Mouse (Mus musculus): ENCODE measurements around the gene Slc16a7. TPM values are rescaled to one million over a fixed set of nuclear protein-coding genes. Genes with fewer than 3 reads are reported as not detected.

Slc16a7 gene
- polyA plus RNA-seq, 1 experiment, result 8.9 TPM

DNA sequence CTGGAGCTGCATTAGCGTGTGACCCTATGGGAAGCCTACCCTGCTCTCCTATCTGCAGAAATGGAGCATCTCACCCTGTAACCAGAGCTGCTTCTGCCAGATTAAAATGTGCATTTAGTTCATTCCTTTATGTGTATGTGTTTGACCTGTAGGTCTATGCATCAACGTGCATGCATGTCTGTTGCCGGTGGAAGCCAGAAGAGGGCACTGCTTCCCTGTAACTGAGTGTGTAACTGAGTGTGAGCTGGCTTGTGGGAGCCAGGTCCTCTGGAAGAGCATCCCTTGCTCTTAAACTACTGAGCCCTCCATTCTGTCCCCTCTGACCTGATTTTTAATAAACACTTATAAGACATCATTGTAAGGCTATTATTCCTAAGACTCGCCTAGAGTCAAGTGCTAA, 124.3 kb downstream of the Slc16a7 start:
- 66% methylated on average over 4 of the region's 4 CpGs for WGBS
- TF ChIP-seq POLR2A (IDR thresholded peaks at IDR 0.05; ENCODE audit: borderline replicate concordance, insufficient read depth, low read length) (no peak), CTCF (IDR thresholded peaks at IDR 0.05; ENCODE audit: borderline replicate concordance, insufficient read depth, low read depth, low read length) (peak; percentile 82)
- no peaks in the 10 kb centered on the region for H3K27me3 ChIP-seq (ENCODE audit: control insufficient read depth, insufficient read depth, low read length)
- H3K27ac ChIP-seq (ENCODE audit: insufficient read depth, low read length), result no peak overlapping the region
- DNase-seq, result peak; percentile 55 to 61
- H3K4me1 ChIP-seq (ENCODE audit: control insufficient read depth, insufficient read depth, low read length), result peaks cover 9% of the 10 kb centered on the region
- no peak overlapping the region for H3K4me3 ChIP-seq (replicated peaks; ENCODE audit: insufficient read depth, low read depth, low read length)

DNA sequence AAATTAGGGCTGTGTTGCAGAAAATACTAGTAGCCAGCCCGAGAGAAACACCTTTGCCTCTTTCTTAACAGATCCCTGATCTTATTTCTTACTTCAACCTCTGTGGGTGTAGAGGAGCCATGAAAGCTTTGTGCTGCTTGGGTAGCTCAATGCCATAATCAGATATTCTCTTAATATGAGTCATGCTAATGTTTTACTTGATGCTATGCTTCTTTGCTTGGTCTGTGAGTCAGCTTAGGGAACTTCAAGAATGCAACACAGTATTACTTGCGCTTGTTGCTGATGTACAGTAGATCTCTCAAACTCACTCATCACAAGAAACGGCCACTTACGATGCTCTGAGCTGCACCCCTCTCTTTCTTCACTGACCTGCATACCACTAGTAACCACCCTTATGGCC, 133.4 kb downstream of the Slc16a7 start:
- WGBS, result 96% methylated on average over 4 of the region's 4 CpGs
- H3K4me1 ChIP-seq (ENCODE audit: control insufficient read depth, insufficient read depth, low read length), result no peaks in the 10 kb centered on the region
- no peak overlapping the region for H3K27ac ChIP-seq (ENCODE audit: insufficient read depth, low read length)
- H3K27me3 ChIP-seq (ENCODE audit: control insufficient read depth, insufficient read depth, low read length), result no peaks in the 10 kb centered on the region
- TF ChIP-seq POLR2A (IDR thresholded peaks at IDR 0.05; ENCODE audit: borderline replicate concordance, insufficient read depth, low read length) (no peak), CTCF (IDR thresholded peaks at IDR 0.05; ENCODE audit: borderline replicate concordance, insufficient read depth, low read depth, low read length) (no peak)
- DNase-seq, result no peak
- no peak overlapping the region for H3K4me3 ChIP-seq (replicated peaks; ENCODE audit: insufficient read depth, low read depth, low read length)

DNA sequence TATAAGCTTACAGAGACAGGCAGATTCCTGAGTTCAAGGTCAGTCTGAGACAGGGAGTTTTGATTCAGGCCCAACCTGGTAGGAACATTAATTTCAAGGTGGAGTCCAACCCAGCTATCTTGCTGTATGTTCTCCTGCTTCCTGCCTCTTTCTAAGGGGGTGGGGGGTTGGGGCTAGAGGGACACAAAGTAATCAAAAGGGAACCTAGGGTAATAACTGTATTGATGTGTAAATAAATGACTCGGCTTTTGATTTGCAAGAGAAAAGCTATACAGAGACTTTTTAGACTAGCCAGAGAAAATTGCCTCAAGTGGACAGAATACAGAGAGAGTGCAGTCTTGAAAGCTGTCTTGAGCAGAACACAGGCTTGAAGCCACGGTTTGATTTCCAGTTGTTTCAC, 174.7 kb downstream of the Slc16a7 start:
- DNase-seq, result no peak
- Histone ChIP-seq H3K27me3 (ENCODE audit: control insufficient read depth, insufficient read depth, low read length) (no peaks in the 10 kb centered on the region), H3K4me1 (ENCODE audit: control insufficient read depth, insufficient read depth, low read length) (no peaks in the 10 kb centered on the region), H3K4me3 (replicated peaks; ENCODE audit: insufficient read depth, low read depth, low read length) (no peak overlapping the region), H3K27ac (ENCODE audit: insufficient read depth, low read length) (no peak overlapping the region)
- WGBS, result 78% methylated on average over 2 of the region's 2 CpGs
- no peak for TF ChIP-seq CTCF (IDR thresholded peaks at IDR 0.05; ENCODE audit: borderline replicate concordance, insufficient read depth, low read depth, low read length)
- no peak for TF ChIP-seq POLR2A (IDR thresholded peaks at IDR 0.05; ENCODE audit: borderline replicate concordance, insufficient read depth, low read length)

DNA sequence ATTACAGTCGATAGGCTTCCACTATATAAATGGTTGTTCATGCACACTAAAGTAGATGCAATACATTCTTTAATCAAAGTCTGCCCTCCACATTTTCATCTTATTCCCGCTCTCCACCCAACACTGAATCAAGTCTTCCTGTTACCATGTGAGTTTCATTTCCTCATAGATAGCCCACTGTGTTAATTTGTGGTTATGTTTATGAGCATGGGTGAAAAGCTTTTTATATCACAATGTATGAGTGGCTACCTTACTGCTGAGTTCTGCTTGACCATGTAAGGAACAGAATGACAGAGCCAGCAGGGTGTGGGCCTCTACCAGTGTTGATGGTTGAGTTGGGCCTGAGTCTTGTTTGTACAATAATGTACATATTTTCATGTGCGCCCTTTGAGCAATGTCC, 175.5 kb downstream of the Slc16a7 start:
- Histone ChIP-seq H3K27me3 (ENCODE audit: control insufficient read depth, insufficient read depth, low read length) (no peaks in the 10 kb centered on the region), H3K4me3 (replicated peaks; ENCODE audit: insufficient read depth, low read depth, low read length) (no peak overlapping the region), H3K27ac (ENCODE audit: insufficient read depth, low read length) (no peak overlapping the region), H3K4me1 (ENCODE audit: control insufficient read depth, insufficient read depth, low read length) (no peaks in the 10 kb centered on the region)
- DNase-seq, result no peak
- 95% methylated on average over 3 of the region's 3 CpGs for WGBS
- TF ChIP-seq POLR2A (IDR thresholded peaks at IDR 0.05; ENCODE audit: borderline replicate concordance, insufficient read depth, low read length) (no peak), CTCF (IDR thresholded peaks at IDR 0.05; ENCODE audit: borderline replicate concordance, insufficient read depth, low read depth, low read length) (no peak)

DNA sequence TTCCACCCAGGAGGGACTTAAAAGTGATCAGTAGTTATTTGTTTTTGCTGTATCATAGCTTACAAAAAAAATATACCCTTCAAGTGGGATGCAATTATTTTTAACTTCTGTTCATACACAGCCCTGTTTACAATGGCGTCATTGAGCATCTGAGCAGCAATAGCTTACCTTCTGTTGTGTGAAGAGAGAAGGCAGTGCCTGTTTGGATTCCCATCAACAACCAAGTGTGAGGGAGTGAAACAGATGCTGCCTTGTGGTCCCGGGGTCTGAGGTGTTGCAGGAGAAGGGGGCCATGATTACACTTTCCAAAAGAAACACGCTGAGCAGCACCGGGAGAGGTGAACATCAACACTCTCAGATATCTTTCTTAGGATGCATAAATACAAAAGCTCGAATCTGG, 201.7 kb downstream of the Slc16a7 start:
- Histone ChIP-seq H3K27ac (ENCODE audit: insufficient read depth, low read length) (no peak overlapping the region), H3K4me1 (ENCODE audit: control insufficient read depth, insufficient read depth, low read length) (no peaks in the 10 kb centered on the region), H3K27me3 (ENCODE audit: control insufficient read depth, insufficient read depth, low read length) (no peaks in the 10 kb centered on the region), H3K4me3 (replicated peaks; ENCODE audit: insufficient read depth, low read depth, low read length) (no peak overlapping the region)
- 79% methylated on average over 5 of the region's 5 CpGs for WGBS
- TF ChIP-seq POLR2A (IDR thresholded peaks at IDR 0.05; ENCODE audit: borderline replicate concordance, insufficient read depth, low read length) (no peak), CTCF (IDR thresholded peaks at IDR 0.05; ENCODE audit: borderline replicate concordance, insufficient read depth, low read depth, low read length) (no peak)
- DNase-seq, result no peak

DNA sequence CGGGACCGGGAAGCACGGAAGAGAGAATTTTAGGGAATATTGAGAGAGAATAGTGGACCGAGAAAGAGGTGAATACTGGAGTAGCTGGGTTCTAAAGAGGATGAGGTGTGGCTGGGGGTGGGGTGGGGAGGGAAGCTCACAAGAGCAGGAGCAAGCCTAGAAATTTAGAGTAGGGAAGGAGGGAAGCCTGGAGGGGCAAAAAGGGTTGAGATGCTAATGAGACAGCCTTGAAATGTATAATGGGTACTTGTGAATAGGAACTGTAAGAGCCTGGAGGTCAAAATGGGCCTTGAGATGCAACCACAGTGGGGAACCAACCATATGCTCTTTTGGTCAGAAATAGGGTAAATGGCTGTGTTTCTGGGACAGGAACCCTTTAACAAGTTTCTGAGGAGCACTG, 203.9 kb downstream of the Slc16a7 start:
- H3K4me1 ChIP-seq (ENCODE audit: control insufficient read depth, insufficient read depth, low read length), result no peaks in the 10 kb centered on the region
- H3K27me3 ChIP-seq (ENCODE audit: control insufficient read depth, insufficient read depth, low read length), result no peaks in the 10 kb centered on the region
- H3K4me3 ChIP-seq (replicated peaks; ENCODE audit: insufficient read depth, low read depth, low read length), result no peak overlapping the region
- DNase-seq, result no peak
- 96% methylated on average over 4 of the region's 4 CpGs for WGBS
- TF ChIP-seq CTCF (IDR thresholded peaks at IDR 0.05; ENCODE audit: borderline replicate concordance, insufficient read depth, low read depth, low read length), result no peak
- no peak for TF ChIP-seq POLR2A (IDR thresholded peaks at IDR 0.05; ENCODE audit: borderline replicate concordance, insufficient read depth, low read length)
- no peak overlapping the region for H3K27ac ChIP-seq (ENCODE audit: insufficient read depth, low read length)

DNA sequence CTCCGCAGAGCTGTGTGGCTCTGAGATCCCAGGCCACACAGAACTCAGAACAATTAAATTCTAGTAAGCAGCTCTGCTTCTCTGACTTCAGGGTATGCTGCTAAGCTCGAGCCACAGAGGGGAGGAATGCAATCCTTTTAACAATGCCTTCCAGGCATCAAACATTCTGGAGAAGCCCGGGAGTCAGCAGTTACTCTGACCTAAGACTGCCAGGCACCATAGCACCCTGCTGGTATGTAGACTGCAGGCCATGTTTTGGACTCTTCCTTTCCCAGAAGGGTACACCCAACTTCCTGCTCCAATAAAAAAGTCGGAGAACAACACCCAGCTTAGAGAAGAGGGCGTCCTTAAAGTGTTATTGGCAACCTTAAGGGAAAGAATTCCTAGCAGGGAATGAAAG, 205.1 kb downstream of the Slc16a7 start:
- Histone ChIP-seq H3K4me1 (ENCODE audit: control insufficient read depth, insufficient read depth, low read length) (no peaks in the 10 kb centered on the region), H3K27me3 (ENCODE audit: control insufficient read depth, insufficient read depth, low read length) (no peaks in the 10 kb centered on the region), H3K27ac (ENCODE audit: insufficient read depth, low read length) (no peak overlapping the region), H3K4me3 (replicated peaks; ENCODE audit: insufficient read depth, low read depth, low read length) (no peak overlapping the region)
- 27% methylated on average over 5 of the region's 5 CpGs for WGBS
- DNase-seq, result no peak
- TF ChIP-seq POLR2A (IDR thresholded peaks at IDR 0.05; ENCODE audit: borderline replicate concordance, insufficient read depth, low read length) (no peak), CTCF (IDR thresholded peaks at IDR 0.05; ENCODE audit: borderline replicate concordance, insufficient read depth, low read depth, low read length) (no peak)

DNA sequence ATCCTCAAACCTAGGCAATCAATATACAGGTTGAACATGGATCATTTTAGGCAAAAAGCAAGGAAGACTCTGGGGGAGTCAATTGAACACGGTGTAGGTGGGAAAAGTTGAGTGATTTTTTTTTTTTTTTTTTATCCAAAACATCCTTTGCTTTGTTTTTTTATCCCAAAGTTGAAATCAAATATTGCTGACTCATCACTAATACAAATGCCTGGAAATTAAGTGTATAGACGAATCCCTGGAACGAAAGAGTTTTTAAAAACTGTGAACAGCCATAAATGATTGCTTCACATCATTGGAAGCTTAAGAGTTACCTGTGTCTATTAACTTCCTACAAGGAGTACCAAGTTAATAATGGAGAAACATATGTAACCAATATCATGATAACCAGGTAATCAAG, 206.7 kb downstream of the Slc16a7 start:
- Histone ChIP-seq H3K4me1 (ENCODE audit: control insufficient read depth, insufficient read depth, low read length) (no peaks in the 10 kb centered on the region), H3K4me3 (replicated peaks; ENCODE audit: insufficient read depth, low read depth, low read length) (no peak overlapping the region), H3K27me3 (ENCODE audit: control insufficient read depth, insufficient read depth, low read length) (no peaks in the 10 kb centered on the region), H3K27ac (ENCODE audit: insufficient read depth, low read length) (no peak overlapping the region)
- no peak for DNase-seq
- no peak for TF ChIP-seq POLR2A (IDR thresholded peaks at IDR 0.05; ENCODE audit: borderline replicate concordance, insufficient read depth, low read length)
- no peak for TF ChIP-seq CTCF (IDR thresholded peaks at IDR 0.05; ENCODE audit: borderline replicate concordance, insufficient read depth, low read depth, low read length)
- 95% methylated on average over 3 of the region's 3 CpGs for WGBS
